Mouse (Mus musculus) ES-Bruce4 (cell line): ENCODE results near the gene Ttc19.

Experiments
- CTCF ChIP-seq: IDR thresholded peaks from one replicate; pipeline ENCODE4 v1.8.1; 2011; ENCODE audit warnings: low read depth, low read length
- EP300 ChIP-seq: IDR thresholded peaks from 2 replicates; pipeline ENCODE4 v1.6.1; 2011; ENCODE audit warnings: low read depth, low read length; ENCODE audit not compliant: insufficient read depth
- POLR2A ChIP-seq: IDR thresholded peaks from one replicate; pipeline ENCODE4 v1.8.1; 2011; ENCODE audit warnings: low read length; ENCODE audit not compliant: insufficient read depth

DNA sequence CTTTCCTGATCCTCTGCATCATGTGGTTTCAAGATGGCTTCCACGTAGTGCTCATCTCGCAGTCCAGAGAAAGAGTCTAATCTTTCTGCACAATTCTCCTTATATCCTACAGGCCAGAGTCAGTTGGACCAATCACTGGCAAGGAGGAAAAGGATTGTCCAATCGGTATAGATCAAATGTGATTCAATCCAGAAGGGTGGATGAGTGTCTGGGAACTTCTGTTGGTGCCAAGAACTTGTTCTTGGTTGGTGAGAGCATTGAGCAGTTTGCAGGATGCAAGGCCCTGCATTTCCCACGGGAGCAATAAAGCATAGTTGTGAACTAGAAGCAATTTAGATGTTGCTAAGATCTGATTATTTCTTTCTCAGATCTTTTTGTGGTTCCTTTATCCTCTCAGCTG, 36.8 kb upstream of the Ttc19 start:
- TF ChIP-seq CTCF (no peak), EP300 (no peak), POLR2A (no peak)
